Mouse (Mus musculus) liver, adult 2 months (tissue): ENCODE data around the gene Polr1a.

Experiments used
- CTCF ChIP-seq: fragments of 200-500 bp; IDR thresholded peaks from 2 replicates; pipeline ENCODE4 v1.5.1; 2011; ENCODE audit warnings: low read depth, low read length, control low read depth
- POLR2A ChIP-seq: fragments of 200-500 bp; IDR thresholded peaks from 2 replicates; pipeline ENCODE4 v1.6.1; 2011; ENCODE audit warnings: low read length, control low read depth; ENCODE audit not compliant: insufficient read depth; ENCODE audit errors: extremely low read depth

DNA sequence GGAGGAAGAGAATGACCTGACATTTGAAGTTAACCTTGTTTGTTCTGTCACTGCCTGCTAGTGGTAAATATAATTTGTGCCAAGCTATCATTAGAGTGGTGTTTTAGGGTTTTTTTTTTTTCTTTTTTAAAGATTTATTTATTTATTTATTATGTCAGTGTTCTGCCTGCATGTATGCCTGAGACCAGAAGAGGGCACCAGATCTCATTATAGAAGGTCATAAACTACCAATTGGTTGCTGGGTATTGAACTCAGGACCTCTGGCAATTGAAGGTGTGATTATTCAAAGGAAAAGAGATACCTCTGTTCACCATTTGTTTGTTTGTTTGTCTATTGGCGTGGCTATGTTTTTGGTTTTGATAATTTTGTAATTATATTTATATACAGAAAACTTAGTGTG, 40.0 kb upstream of the Polr1a start:
- TF ChIP-seq CTCF (0 out of 2 replicates have a peak, but pooled peaks have one; percentile 7), POLR2A (no peak)
